Mouse (Mus musculus) NIH3T3 (cell line): ENCODE measurements around the gene Telo2.
A peak's percentile ranks its signal among the peaks of the same experiment; 100 is the strongest.

Source experiments
- DNase-seq: peaks from one replicate; pipeline ENCODE4 v3.0.0-alpha.2; 2012; ENCODE audit warnings: low read depth

Gene Telo2

DNA sequence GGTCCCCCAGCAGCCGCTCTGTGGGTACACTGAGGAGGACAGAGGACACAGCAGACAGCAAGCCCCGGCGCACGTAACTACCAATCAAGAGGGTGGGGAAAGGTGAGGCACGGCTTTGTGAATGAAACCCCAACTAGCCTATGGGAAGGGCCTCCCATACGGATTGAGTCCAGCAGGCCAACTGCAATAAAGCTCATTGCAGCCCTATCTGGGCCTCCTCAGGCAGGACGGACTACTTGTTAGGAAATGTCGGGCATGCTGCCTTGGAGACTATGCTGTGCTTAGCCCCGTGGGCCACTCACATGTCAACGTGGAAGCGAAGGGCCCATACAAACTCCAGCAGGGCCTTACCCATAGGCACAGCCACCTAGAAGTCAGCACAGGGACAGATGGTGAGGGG is 14.4 kb downstream of the Telo2 start:
- no peak for DNase-seq

GRCm38 (mm10) chr17:25100052-25100451 is 15.7 kb downstream of the Telo2 start:
- DNase-seq, result no peak

DNA sequence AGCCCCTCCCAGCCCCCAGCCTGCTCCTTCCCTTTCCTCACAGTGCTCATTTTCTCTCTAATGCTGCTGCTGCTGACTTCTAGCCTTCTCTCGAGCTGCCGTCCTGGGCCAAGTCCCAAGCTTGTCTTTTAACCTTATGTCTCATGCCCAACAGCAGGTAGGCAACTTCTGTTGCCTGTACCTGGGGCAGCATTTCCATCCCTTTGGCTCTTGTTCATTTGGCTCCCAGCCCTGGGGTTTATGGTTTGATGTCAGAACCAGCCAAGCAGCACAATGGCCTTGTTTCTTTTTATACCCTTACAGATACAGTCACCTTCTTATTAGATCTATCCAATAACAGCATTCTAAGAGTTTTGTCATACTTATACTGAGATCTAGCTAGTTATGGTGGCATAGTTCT is 19.5 kb downstream of the Telo2 start:
- DNase-seq, result no peak

DNA sequence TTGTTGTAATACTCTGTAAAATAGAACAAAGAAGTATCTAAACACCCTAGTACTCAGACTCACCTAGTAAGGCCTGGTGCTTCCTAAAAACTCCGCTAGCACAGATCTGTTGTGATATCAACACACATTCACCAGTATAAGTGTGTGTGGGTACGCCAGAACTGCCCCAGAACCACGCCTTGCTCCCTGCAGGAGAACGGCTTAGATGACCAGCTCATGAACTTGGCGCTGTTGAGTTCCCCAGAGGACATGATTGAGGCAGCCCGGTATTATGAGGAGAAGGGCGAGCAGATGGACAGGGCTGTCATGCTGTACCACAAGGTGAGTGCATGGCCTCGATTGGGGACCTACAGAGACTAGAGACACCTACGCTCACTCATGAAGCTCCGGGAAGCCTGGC is 25.3 kb downstream of the Telo2 start:
- no peak for DNase-seq

- DNase-seq, result no peak
Observed at GRCm38 (mm10) chr17:25089158-25089557, 26.6 kb downstream of the Telo2 start.

GRCm38 (mm10) chr17:25086724-25087123 is 29.0 kb downstream of the Telo2 start:
- no peak for DNase-seq

DNA sequence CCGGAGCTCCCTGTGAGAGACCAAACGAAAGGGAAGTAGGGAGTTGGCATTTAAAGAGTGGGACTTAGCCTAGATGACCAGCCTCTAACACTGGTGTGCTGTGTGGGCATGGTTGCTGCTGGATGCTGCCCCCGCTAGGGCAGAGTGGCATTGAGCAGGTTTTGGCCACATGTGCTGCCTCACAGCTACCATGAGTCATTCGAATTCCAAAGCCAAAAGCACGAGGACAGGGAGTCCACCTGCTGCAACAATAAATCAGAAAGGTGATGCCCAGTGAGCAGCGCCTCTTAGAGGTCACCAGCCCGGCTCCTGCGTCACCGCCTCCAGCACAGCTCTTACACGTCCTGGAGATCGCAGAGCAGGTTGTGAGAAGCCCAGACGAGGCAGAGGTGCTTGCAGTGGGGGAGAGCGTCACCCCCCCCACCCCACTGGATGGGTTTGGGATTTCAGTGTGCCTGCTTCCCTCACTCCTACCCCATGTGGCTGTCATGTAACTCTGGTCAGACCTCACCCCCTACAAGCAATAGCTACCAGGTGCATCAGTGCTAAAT is 30.9 kb downstream of the Telo2 start:
- DNase-seq, result peak; percentile 49

- DNase-seq, result peak; percentile 97
Observed at GRCm38 (mm10) chr17:25083444-25083931, 32.3 kb downstream of the Telo2 start, which contains the start of gene Tmem204. Gene Tmem204, minus strand, starts transcription at chr17:25083591.

GRCm38 (mm10) chr17:25082887-25083286 is 32.9 kb downstream of the Telo2 start:
- DNase-seq, result no peak

- DNase-seq, result peak; percentile 67
Observed at GRCm38 (mm10) chr17:25082081-25082847, 33.5 kb downstream of the Telo2 start.

DNA sequence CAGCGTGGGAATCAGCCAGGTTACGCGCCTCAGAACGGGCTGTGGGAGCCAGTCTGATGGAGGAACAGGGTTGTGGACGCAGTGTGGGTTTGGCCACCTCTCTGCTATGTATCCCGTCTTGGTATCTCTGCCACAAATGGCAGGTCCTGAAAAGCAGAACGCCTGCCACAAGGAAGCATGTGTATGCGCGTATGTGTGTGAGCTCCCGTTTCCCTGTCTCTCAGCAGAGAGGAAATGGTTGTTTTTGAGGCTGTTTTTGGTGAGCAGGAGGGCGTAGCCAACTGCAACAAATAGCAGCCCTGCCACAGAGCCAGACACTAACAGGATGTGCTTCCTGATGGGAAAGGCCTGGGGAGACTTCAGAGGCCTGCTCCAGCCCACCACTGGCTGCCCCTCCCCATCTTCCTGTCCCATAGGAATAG is 34.8 kb downstream of the Telo2 start:
- DNase-seq, result no peak

- no peak for DNase-seq
Observed at GRCm38 (mm10) chr17:25080210-25080609, 35.6 kb downstream of the Telo2 start.

DNA sequence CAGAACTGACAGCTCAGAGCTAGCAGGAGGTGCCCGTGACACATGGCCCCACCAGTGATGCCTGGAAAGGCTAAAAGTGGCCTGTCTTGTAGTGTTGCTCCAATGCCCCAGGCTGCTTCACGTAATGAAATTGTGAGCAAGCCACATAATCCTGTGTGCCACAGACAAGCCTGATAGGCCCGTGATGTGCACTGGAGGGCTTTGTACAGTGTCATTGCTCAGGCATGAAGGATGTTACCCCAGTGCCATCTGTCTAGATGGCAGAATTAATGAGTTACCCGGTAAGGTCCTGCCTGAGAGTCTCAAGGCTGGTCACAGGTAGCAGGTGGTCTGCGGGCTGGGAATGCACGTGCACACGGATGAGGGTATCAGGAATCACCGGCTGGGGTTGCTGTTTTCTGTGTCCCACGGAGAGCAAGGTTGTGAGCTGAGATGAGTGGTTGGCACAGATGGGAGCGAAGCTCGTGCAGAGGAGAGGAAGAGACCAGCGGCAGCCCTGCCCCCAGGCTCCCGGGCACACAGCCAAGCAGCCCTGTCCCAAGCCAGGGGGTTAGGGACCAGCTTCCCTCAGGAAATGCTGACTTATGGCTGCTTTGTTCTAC is 37.9 kb downstream of the Telo2 start:
- DNase-seq, result peak; percentile 49

GRCm38 (mm10) chr17:25076906-25077305 is 38.9 kb downstream of the Telo2 start:
- no peak for DNase-seq

GRCm38 (mm10) chr17:25068690-25069089 is 47.1 kb downstream of the Telo2 start:
- DNase-seq, result no peak

- DNase-seq, result no peak
Observed at GRCm38 (mm10) chr17:25067442-25067851, 48.3 kb downstream of the Telo2 start.

GRCm38 (mm10) chr17:25066595-25066994 is 49.2 kb downstream of the Telo2 start:
- no peak for DNase-seq

- no peak for DNase-seq
Observed at GRCm38 (mm10) chr17:25065189-25065588, 50.6 kb downstream of the Telo2 start.

GRCm38 (mm10) chr17:25064351-25064750 is 51.4 kb downstream of the Telo2 start:
- peak; percentile 30 for DNase-seq

- no peak for DNase-seq
Observed at GRCm38 (mm10) chr17:25063872-25064271, 51.9 kb downstream of the Telo2 start.

DNA sequence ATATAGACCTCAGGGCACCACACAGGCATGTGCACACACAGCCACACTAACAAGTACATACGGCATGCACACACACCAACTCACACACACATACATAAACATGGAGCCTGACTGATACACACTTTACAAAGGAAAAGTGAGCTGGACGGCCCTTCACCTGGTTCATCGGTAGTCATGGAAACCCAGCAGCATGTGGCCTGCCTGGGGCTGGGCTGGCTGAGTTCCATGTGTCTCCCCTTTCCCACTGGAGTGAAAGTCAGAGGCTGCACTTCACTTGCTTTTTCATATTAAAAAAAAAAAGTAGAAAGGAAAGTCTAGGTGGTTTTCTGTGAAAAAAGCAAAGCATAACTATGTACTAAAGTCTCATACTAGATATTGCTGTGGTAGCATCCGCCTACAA is 52.5 kb downstream of the Telo2 start:
- DNase-seq, result no peak

GRCm38 (mm10) chr17:25057041-25057440 is 58.7 kb downstream of the Telo2 start:
- DNase-seq, result no peak

DNA sequence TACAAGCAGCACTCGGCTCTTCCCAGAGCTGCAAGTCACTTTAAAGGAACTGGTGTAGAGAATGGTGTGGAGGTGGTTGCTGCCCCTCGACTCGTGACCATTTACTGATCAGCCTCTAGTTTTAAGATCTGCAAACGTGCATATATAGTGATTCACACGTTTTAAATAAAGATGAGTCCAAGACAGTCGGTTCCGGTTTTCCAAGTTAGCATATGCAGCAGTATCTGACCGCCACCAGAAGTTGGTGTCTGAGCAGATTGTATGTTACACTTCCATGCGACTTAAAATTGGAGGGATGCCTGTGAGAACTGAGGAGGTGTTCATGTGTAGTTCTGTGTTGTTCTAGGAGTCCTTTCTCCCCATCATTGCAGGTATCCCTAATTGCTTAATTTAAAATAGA is 62.5 kb downstream of the Telo2 start:
- DNase-seq, result no peak
